Mouse (Mus musculus) ES-CJ7 (cell line): ENCODE measurements at regions not wholly inside any gene's neighbourhood (a gene's known extent, or its start where the extent isn't known, plus 50 kb on each side); places are given as distances from the start of the nearest gene placed in this dataset.
A peak's percentile ranks its signal among the peaks of the same experiment; 100 is the strongest.

Source experiments
- DNase-seq: peaks from one replicate; pipeline ENCODE4 v3.0.0; 2011; ENCODE audit warnings: low read depth, low spot score

GRCm38 (mm10) chr2:131801212-131801611, 58.3 kb downstream of the Erv3 start:
- DNase-seq, result no peak

DNA sequence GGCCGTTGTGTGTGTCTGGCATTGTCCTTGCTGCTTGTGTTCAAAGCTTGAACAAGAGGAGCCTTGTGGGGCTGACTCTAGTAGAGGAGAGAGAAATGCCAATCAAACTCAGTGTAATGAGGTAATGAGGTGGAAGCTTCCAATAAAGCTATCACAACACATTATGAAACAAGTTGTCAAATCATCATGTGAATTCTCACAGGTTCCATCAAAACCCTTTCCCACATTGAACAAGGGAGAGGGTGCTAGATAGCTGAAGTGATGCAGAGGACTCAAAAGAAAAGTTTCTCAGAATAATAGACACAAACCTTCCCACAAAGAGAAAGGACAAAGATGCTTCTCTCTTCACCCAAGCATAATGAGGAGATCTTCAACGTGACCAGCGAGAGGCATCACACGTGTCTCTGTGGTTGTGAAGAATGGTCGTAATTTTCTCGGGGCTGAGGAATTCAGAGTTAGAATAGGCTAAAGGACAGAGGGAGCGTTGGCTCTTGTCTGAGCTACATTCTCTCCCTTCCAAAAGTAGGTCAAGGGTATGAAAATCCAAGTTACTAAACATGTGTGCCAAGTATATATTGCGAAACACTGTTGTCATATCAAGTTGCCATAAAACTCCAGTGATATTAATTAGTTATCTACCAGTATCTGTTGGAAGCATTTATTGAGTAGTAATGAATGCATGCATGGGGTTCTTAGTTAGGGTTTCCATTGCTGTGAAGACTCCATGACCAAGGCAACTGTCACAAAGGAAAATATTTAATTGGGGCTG, 59.2 kb downstream of the Erv3 start:
- no peak for DNase-seq

DNA sequence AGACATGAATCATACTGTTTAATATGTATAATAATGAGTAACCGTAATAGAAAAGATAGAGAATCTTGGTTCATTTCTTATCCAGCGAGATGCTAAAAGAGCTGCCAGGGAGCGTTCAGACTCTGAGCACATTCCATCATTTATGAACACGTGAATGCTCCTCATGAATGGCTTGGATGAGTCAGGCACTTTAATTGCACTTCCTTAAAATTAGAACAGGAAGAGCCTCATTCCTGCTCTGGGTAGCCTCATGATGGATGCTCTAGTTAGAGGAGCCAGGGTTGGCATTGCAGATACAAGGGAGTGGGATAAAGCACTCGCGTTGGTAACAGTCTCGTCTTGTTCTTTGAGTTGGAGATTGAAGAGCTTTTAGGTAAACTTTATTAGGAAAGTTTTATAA, 60.1 kb downstream of the Erv3 start:
- no peak for DNase-seq

- DNase-seq, result peak; percentile 51
Measured at GRCm38 (mm10) chr2:131797001-131797693, 62.4 kb downstream of the Erv3 start.

DNA sequence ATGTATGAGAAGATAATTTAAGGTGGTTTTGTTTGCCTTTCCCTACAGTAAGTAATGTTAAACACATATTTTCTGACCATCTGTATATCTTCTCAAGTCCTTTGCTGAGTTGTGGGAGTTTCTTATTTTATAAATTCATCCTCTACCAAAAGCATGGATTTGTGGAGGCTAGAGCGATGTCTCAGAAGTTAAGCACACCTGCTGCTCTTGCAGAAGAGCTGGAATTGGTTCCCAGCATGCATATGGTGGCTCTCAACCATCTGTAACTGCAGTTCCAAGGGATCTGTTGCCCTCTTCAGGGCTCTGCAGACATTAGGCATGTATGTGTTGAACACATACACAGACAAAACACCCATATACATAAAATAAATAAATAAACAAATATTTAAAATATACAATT, 84.2 kb downstream of the Erv3 start:
- no peak for DNase-seq

- DNase-seq, result no peak
Measured at GRCm38 (mm10) chr2:131773691-131774090, 85.9 kb downstream of the Erv3 start.

GRCm38 (mm10) chr2:131772163-131772562, 87.4 kb downstream of the Erv3 start:
- no peak for DNase-seq

DNA sequence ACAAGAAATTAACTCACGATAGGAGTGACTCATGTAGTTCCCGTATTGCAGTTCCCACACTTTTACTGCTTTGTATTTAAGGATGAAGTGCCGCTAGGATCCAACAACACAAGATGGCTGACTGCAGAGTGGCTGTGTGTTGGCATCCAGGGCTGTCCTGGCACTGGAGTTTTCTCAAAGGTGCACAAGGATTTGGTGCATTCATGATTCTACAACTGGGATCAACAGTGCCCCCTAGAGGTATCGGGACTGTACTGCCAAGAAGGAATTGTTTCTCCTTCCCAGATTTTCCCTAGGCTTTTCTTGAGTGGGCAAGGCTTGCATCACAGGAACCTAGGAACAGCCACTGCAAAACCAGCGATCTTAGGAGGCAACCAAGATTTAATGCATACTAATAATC, 88.7 kb downstream of the Erv3 start:
- DNase-seq, result peak; percentile 77

DNA sequence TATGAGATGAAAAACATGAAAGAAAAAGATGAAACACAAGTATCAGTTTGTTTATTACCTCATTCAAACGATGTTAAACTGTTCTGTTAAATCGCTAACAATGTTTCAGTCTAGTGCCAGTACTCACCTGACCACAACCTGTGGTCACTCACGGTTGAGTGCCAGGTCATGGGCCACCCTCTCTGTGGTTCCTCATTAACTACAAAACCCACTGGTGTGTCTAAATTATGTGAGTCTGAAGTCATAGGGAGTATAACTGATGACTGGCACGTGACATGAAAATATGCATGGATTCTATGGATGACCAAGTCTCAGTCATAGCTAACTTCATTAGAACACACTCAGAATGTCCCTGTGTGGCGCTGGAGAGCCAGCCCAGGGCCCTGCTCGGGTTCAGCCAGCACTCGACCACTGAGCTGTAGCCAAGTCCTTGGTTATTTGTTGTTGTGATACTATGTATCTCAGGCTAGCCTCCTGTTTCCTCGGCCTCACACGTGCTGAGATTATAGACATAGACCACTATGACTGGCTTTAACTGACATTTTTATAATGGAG, 89.8 kb downstream of the Erv3 start:
- DNase-seq, result no peak

GRCm38 (mm10) chr2:131766500-131766899, 93.0 kb downstream of the Erv3 start:
- DNase-seq, result no peak

GRCm38 (mm10) chr2:131761507-131761906, 98.0 kb downstream of the Erv3 start:
- no peak for DNase-seq

DNA sequence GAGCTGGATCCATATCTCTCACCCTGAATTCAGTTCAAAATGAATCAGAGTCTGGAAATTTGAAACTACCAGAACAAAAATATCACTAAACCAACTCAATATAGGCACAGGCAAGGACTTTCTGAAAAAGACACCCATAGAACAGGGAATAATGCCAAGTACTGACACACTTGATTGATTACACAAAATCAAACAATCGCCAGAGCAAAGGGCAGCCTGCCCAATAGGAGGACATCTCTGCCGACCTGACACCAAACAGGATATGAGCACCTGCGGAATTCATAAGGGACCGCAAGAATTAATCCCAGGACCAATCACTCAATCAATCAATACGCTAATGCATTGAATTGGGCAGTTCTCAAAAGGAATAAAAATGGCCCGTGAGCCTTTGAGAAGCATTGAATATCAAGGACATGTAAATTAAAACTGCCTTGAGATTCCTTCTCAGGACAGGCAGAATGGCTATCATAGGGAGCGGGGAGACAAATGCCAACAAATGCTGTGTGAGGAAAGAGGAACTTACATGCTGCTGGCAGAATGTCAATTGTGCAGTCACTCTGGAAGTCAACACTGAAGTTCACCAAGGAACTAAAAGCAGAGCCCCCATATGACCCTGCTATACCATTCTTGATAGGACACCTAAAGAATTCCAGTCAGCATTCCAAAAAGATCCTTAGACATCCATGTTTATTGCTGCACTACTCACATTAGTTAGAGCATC, 102.2 kb downstream of the Erv3 start:
- no peak for DNase-seq

DNA sequence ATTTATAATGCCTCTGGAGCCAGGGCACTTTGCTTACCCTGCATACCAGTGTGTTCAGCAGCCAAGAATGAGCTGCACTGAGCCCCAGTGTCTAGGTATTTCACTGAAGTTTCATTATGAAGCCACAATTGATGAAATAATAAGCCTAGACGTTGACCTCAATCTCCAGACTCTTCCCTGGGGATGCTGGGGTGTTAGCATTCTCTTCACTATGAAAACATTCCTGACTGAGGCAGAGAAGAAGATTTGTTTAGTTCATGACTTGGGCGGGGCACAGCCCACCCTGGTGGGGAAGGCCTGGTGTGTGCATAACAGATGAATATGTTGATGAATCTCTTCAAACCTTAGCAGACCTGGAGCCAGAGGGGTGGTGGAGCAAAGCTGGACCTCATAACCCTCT, 104.4 kb downstream of the Erv3 start:
- DNase-seq, result peak; percentile 19

GRCm38 (mm10) chr2:131753436-131753835, 106.1 kb downstream of the Erv3 start:
- DNase-seq, result no peak

DNA sequence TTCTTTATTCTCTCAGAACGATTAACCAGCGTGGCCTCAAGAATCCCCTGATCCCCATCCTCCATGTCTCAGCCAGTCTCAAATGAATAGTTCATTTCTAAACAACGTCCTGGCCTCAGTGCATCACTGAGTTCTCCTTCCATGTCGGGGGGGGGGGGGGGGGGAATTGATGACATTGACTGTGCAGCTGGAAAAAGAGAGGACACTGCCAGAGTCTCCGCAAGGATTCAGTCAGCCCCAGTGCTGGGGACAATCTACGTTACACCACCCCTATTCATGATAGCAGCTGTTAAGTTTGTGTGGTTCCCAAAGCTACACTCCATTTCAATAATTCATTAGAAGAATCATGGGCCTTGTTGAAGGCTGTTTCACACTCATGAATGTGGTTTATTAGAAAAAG, 108.9 kb downstream of the Erv3 start:
- no peak for DNase-seq

GRCm38 (mm10) chr2:131750206-131750605, 109.3 kb downstream of the Erv3 start:
- no peak for DNase-seq

- DNase-seq, result no peak
Measured at GRCm38 (mm10) chr2:131749746-131750145, 109.8 kb downstream of the Erv3 start.

- DNase-seq, result no peak
Measured at GRCm38 (mm10) chr2:131748791-131749190, 110.8 kb downstream of the Erv3 start.

GRCm38 (mm10) chr2:131747707-131748106, 111.8 kb downstream of the Erv3 start:
- DNase-seq, result peak; percentile 58

DNA sequence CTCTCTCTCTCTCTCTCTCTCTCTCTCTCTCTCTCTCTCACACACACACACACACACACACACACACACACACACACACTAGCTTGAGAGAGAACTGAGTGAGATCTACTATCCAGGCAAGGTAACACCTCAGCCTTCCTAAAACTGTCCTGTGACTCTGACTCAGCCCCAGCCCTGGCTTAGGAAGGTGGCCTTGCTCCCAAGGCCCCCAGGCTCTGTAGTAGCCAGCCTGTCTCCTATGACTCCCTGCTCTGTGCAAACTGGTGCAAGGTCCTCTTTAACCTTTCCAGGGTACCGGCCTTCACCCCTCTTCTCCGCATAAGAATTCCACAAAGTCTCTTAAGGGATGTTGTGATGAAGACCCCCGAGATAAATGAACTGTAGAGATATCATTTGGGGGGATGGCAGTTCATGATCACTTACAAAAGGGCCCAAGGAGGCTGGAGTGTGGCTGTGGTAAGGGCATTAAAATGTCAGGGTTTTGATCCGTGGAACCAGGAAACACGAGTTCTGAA, 114.1 kb downstream of the Erv3 start:
- DNase-seq, result no peak

GRCm38 (mm10) chr2:131744957-131745356, 114.6 kb downstream of the Erv3 start:
- DNase-seq, result no peak

DNA sequence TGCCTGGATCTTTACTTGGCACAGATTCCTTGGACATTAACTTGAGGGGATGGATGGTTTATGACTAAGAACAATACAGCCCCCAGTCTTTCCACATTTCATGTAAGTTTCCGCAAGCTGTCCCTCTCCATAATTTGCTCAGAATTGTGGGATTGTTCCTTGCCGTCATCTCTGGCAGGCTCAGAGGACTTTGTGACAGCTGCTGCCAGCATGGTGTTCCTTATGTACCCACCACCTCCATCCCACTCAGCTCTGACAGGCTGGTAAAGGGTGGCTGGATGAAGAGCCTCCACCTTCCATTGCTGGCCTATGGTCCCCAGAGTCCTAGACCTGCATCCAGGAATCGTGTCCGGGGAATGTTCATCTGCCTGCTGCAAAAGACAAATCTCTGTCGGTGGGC, 119.1 kb downstream of the Erv3 start:
- no peak for DNase-seq
